ENCODE assay signal across 21 mouse cellular contexts in the genomic region with DNA sequence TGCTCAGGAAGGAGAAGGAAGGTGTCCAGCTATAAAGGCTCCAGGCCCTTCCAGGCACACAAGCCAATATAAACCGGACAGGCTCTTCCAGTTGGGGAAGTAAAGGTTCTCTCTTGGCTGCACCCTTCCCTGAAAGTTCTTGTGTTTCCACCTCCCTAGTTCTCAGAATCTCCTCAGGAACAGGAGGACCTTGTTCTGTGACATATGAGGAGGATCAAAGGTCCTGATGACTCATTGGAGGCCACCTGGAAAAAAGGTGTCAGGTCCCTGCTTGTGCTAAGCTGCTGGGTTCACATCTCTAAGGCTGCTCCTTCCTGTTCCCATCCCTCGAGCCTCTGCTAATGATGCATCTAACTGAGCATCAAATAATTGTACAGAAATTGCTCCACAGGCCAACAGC.
"Had no signal": no experiment of that assay in that cellular context is flagged by ENCODE, and none has a peak within 500 bp of the region (broad histone marks: within the 10 kb centered on the region; RNA-seq: fewer than 3 reads in every experiment).

No protein-coding gene starts in this region.

- H3K9me3 ChIP-seq: heart, embryonic 10.5 days; heart, embryonic 12.5 days; hindbrain, embryonic 13.5 days; hindbrain, embryonic 15.5 days; limb, embryonic 13.5 days; limb, embryonic 15.5 days had no signal

- H3K4me2 ChIP-seq: heart, embryonic 12.5 days; hindbrain, embryonic 13.5 days; hindbrain, embryonic 15.5 days; limb, embryonic 13.5 days; limb, embryonic 15.5 days; liver, embryonic 11.5 days had no signal

- H3K4me3 ChIP-seq: gastrocnemius, adult 2 months; heart, embryonic 10.5 days; heart, embryonic 12.5 days; hindbrain, embryonic 13.5 days; hindbrain, embryonic 15.5 days; layer of hippocampus, adult 2 months; left cerebral cortex, adult 2 months; limb, embryonic 13.5 days; limb, embryonic 15.5 days had no signal

- ATAC-seq: hindbrain, postnatal 0 days had no signal

- H3K36me3 ChIP-seq: heart, embryonic 10.5 days; heart, embryonic 12.5 days; hindbrain, embryonic 13.5 days; hindbrain, embryonic 15.5 days; limb, embryonic 13.5 days; limb, embryonic 15.5 days had no signal

- H3K27ac ChIP-seq: gastrocnemius, adult 2 months; heart, embryonic 10.5 days; hindbrain, embryonic 13.5 days; hindbrain, embryonic 15.5 days; hindbrain, postnatal 0 days; layer of hippocampus, adult 2 months; left cerebral cortex, adult 2 months; limb, embryonic 13.5 days; limb, embryonic 15.5 days; liver, embryonic 14.5 days had no signal

- DNase-seq: gastrocnemius, adult 2 months; gastrocnemius, postnatal 10 days; gastrocnemius, postnatal 25 days; heart, adult 18-20 months; heart, postnatal 10 days; kidney, adult 8-10 months; kidney, postnatal 10 days; kidney, postnatal 25 days; kidney, postnatal 4 days; left cerebral cortex, postnatal 4 days had no signal

- H3K9ac ChIP-seq: heart, embryonic 12.5 days; hindbrain, embryonic 13.5 days; hindbrain, embryonic 15.5 days; limb, embryonic 13.5 days; limb, embryonic 15.5 days; liver, embryonic 14.5 days had no signal

- H3K27me3 ChIP-seq: heart, embryonic 12.5 days; hindbrain, embryonic 13.5 days; hindbrain, embryonic 15.5 days; limb, embryonic 13.5 days; limb, embryonic 15.5 days had no signal
